Mouse (Mus musculus): ENCODE results near the gene Sftpa1. TPM values are rescaled to one million over a fixed set of nuclear protein-coding genes. Genes with fewer than 3 reads are reported as not detected.

The Sftpa1 gene
- total RNA-seq, 2 experiments from 2014 or later = not detected

- DNase-seq (ENCODE audit: low spot score in 2 of 2) = no peak
These were observed 28.5 kb downstream of the Sftpa1 start for GRCm38 (mm10) chr14:41160076-41160475.

GRCm38 (mm10) chr14:41160743-41161142 lies 29.2 kb downstream of the Sftpa1 start:
- DNase-seq (ENCODE audit: low spot score in 2 of 2) = no peak

GRCm38 (mm10) chr14:41162663-41163062 lies 31.1 kb downstream of the Sftpa1 start:
- peak; percentile 2 to 40 for DNase-seq (ENCODE audit: low spot score in 2 of 2)

- DNase-seq (ENCODE audit: low spot score in 2 of 2) = no peak
These were observed 35.7 kb downstream of the Sftpa1 start for GRCm38 (mm10) chr14:41167278-41167677.

GRCm38 (mm10) chr14:41168567-41168966 lies 37.0 kb downstream of the Sftpa1 start:
- no peak for DNase-seq (ENCODE audit: low spot score in 2 of 2)

GRCm38 (mm10) chr14:41170514-41170913 lies 38.9 kb downstream of the Sftpa1 start:
- no peak for DNase-seq (ENCODE audit: low spot score in 2 of 2)

GRCm38 (mm10) chr14:41174802-41175201 lies 43.2 kb downstream of the Sftpa1 start:
- no peak for DNase-seq (ENCODE audit: low spot score in 2 of 2)

GRCm38 (mm10) chr14:41185059-41185821 lies 53.7 kb downstream of the Sftpa1 start, which contains the start of gene Sftpd:
Gene Sftpd (minus strand): TSS chr14:41185149.
- DNase-seq (ENCODE audit: low spot score in 2 of 2) = no peak

Other genes starting within 250 kb of the Sftpa1 start
- 1 to 10 TPM in 1 of 2 experiments, under 1 TPM in 1; 0.91 to 1.7 TPM for gene Sh2d4b, start 238.5 kb upstream of the Sftpa1 start, total RNA-seq (2021)
- 10 to 100 TPM; 30.5 to 33.7 TPM for gene Tspan14, start 165.0 kb upstream of the Sftpa1 start, total RNA-seq (2021)
- 100 to 1,000 TPM; 173 to 191 TPM for gene Fam213a, start 118.0 kb upstream of the Sftpa1 start, total RNA-seq (2021)
- 1 to 10 TPM in 1 of 2 experiments, under 1 TPM in 1; 0.71 to 1.6 TPM for gene Dydc2, start 62.6 kb upstream of the Sftpa1 start, total RNA-seq (2021)
- not detected for gene Dydc1, start 58.9 kb upstream of the Sftpa1 start, total RNA-seq (2021)
- not detected for gene Mat1a, start 26.7 kb upstream of the Sftpa1 start, total RNA-seq (2021)
- gene Mbl1, start 19.7 kb downstream of the Sftpa1 start, total RNA-seq (2021) = not detected
- not detected for gene Sftpd, start 53.4 kb downstream of the Sftpa1 start, total RNA-seq (2021)
- not detected for gene Gm2832, start 147.0 kb downstream of the Sftpa1 start, total RNA-seq (2021)
- not detected for gene Gm5798, start 216.8 kb downstream of the Sftpa1 start, total RNA-seq (2021)

All from layer of hippocampus, adult 18-20 months (tissue).